Mouse (Mus musculus) hindbrain, embryonic 12.5 days (tissue): ENCODE results near the gene Tex33. TPM values are rescaled to one million over a fixed set of nuclear protein-coding genes. Genes with fewer than 3 reads are reported as not detected.
A peak's percentile ranks its signal among the peaks of the same experiment; 100 is the strongest.

Experiments
- ATAC-seq: fragments of 200-750 bp; cut with Nextera tagmentation; 2 replicates; pipeline ENCODE4 v1.8.0; 2017; ENCODE audit warnings: moderate TSS enrichment; ENCODE audit not compliant: low FRiP score
- H3K27ac ChIP-seq: fragments of 300-500 bp; sonication (generic); 2 replicates; pipeline ENCODE4 v1.5.1; 2016; ENCODE audit warnings: mild to moderate bottlenecking
- H3K27me3 ChIP-seq: fragments of 300-500 bp; sonication (generic); 2 replicates; pipeline ENCODE4 v1.6.1; 2016; ENCODE audit warnings: mild to moderate bottlenecking
- H3K36me3 ChIP-seq: fragments of 300-500 bp; sonication (generic); 2 replicates; pipeline ENCODE4 v1.6.1; 2016; ENCODE audit warnings: mild to moderate bottlenecking
- H3K4me1 ChIP-seq: fragments of 300-500 bp; sonication (generic); 2 replicates; pipeline ENCODE4 v1.6.1; 2016
- H3K4me2 ChIP-seq: fragments of 300-500 bp; sonication (generic); replicated peaks from 2 replicates; pipeline ENCODE4 v1.6.1; 2016; ENCODE audit warnings: mild to moderate bottlenecking
- H3K4me3 ChIP-seq: fragments of 300-500 bp; sonication (generic); 2 replicates; pipeline ENCODE4 v1.5.1; 2016; ENCODE audit warnings: mild to moderate bottlenecking
- H3K9ac ChIP-seq: fragments of 300-500 bp; sonication (generic); 2 replicates; pipeline ENCODE4 v1.6.1; 2016; ENCODE audit warnings: mild to moderate bottlenecking, moderate library complexity
- H3K9me3 ChIP-seq: fragments of 300-500 bp; sonication (generic); replicated peaks from 2 replicates; pipeline ENCODE4 v1.6.1; 2016; ENCODE audit warnings: mild to moderate bottlenecking
- WGBS: fragments of 180-500 bp; shearing (Covaris S2); methylation state at CpG from one replicate; pipeline ENCODE4 v1.1.7; 2016; 5-methylcytosine and 5-hydroxymethylcytosine counted together
- polyA plus RNA-seq: library from polyadenylated mRNA; unstranded; fragments of >200 nt; fragmentation: Nextera tagmentation; extraction: Ambion mirVana; gene quantifications from 2 replicates; pipeline ENCODE4 v1.2.1, GENCODE M21; 2016

The Tex33 gene
- polyA plus RNA-seq, 1 experiment from 2014 or later, result not detected

DNA sequence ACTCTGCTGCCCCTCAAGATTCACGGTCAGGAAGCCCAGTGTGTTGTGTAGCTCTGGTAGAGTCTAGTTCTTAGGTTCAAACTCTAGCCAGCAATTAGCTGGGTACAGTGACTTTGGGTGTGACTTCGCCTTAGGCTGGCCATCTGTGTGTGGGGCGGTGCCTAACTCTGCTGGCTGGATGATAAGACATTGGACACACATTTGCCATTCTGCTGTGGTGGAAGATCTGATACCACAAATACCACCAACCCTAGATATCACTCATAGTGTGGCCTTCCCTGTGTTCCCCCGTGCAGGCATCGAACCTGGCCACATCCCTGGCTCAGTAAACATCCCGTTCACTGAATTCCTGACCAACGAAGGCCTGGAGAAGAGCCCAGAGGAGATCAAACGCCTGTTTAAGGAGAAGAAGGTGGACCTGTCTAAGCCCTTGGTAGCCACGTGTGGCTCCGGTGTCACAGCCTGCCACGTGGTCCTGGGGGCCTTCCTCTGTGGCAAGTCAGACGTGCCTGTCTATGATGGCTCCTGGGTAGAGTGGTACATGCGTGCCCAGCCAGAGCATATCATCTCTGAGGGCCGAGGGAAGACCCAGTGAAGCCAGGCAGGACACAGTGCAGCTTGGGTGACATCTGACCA, 17.5 kb upstream of the Tex33 start:
- peaks cover 36% of the 10 kb centered on the region for H3K27me3 ChIP-seq
- no peak overlapping the region for H3K9ac ChIP-seq
- no peak overlapping the region for H3K27ac ChIP-seq
- 86% methylated on average over 14 of the region's 14 CpGs for WGBS
- peaks cover 4% of the 10 kb centered on the region for H3K36me3 ChIP-seq
- H3K9me3 ChIP-seq, result no peaks in the 10 kb centered on the region
- no peak overlapping the region for H3K4me3 ChIP-seq
- no peak overlapping the region for H3K4me2 ChIP-seq
- H3K4me1 ChIP-seq, result peaks cover 14% of the 10 kb centered on the region
- no peak for ATAC-seq

DNA sequence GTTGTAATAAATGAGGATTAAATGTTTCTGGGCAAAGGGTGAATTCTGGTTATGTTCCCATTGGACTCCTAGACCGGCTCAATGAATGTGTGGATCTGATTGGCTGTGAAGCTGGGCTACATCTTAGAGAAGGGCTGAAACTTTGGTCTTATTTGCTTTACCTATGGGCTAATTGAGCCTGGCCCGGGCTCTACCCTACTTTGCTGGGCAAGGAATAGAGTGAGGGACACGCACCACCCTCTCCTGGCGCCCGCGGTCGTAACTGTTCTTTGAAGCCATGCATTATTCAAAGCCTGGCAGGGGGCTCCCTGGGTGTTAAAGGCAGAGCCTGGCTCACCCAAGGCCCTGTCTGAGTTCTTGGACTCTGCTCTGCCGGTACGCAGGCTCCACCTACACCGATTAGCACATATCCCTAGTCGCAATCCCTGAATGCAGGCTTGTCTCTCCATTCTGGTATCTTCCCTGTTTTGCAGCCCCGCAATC, 13.9 kb upstream of the Tex33 start:
- Histone ChIP-seq H3K9ac (no peak overlapping the region; the same call in 1 of the 2 replicates), H3K9me3 (no peaks in the 10 kb centered on the region), H3K27ac (no peak overlapping the region), H3K27me3 (peaks cover 39% of the 10 kb centered on the region), H3K4me1 (peaks cover 35% of the 10 kb centered on the region), H3K4me3 (peak overlapping the region; percentile 28), H3K36me3 (peaks cover 4% of the 10 kb centered on the region), H3K4me2 (peak overlapping the region; percentile 52)
- 6% methylated on average over 12 of the region's 12 CpGs for WGBS
- no peak for ATAC-seq

DNA sequence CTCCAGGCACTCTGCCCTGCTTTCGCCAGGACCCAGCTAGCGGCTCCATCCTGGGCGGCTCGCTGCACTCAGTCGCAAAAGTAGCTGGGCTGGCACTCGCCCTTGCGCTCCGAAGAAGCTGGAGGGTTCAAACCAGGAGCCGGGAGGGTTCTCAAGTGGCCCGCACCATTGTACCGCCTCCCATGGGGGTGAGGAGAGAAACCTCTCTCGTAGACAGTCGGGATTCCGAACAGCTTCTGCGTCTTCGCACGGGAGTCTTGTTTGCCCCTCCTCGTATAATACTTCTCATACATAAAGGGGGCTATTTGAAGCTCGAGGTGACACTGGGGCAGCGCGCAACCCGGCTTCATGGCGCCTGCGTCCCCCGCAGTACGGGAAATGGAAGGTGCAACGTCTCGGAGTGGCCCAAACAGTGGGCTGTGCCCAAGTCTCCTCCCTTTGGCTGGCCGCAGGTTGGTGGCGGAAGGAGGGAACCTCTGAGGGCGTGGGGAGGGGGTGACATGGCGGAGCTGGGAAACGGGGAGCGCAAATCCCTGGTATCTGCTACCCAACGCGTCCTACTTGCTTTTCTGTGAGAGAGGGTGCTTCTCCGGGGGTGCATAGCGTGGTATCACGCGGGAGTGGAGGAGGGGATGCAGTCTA, 10.7 kb upstream of the Tex33 start, which contains the start of gene Mpst:
Mpst (plus strand) TSS at position 124 of the 642 bp plus-strand sequence.
- Histone ChIP-seq H3K4me3 (peak within 1 kb of the TSS; percentile 59), H3K9ac (peak within 1 kb of the TSS; percentile 68), H3K9me3 (no peaks in the 10 kb centered on the region), H3K4me1 (peaks cover 54% of the 10 kb centered on the region), H3K27ac (peak within 1 kb of the TSS; percentile 90), H3K27me3 (peaks cover 35% of the 10 kb centered on the region), H3K36me3 (no peaks in the 10 kb centered on the region), H3K4me2 (peak within 1 kb of the TSS; percentile 83)
- ATAC-seq, result peak; percentile 89
- under 1% methylated on average over 40 of the region's 40 CpGs for WGBS

DNA sequence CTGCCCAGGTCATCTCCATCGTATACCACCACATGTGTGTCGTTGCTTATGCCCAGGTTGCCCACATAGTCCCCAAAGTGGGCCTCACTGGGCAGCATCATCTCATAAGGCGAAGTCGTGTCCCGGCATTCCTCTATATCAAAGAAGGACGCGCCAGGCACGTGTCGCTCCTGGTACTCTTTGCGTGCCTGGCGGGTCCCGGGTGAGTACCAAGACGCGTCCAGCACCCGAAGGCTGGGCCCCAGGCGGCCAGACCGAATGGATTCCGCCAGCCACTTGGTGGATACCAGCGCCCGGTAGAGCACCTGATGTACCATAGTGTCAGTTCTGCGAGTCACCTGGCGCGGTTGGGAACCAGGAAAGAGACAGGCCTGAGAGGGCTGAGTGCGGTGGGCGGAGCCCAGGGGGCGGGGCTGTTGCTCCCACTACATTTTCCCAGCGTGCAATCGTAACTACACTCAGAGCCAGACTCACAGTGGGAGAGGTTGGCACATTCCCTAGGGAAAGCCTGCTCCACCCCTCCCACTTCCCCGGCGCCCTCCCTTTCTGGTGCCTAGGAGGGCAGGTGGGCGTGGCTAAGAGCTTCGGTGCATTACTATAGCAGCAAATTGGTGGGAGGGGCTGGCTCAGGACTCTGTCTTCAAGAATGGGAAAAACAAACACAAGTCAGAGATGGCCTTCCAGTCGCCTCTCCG, 10.0 kb upstream of the Tex33 start, which contains the start of gene Tst:
Tst (minus strand) TSS at position 391 of the 695 bp plus-strand sequence.
- peak within 1 kb of the TSS; percentile 59 for H3K4me3 ChIP-seq
- peak within 1 kb of the TSS; percentile 83 for H3K4me2 ChIP-seq
- peak within 1 kb of the TSS; percentile 68 for H3K9ac ChIP-seq
- H3K9me3 ChIP-seq, result no peaks in the 10 kb centered on the region
- H3K4me1 ChIP-seq, result peaks cover 57% of the 10 kb centered on the region
- peak within 1 kb of the TSS; percentile 90 for H3K27ac ChIP-seq
- ATAC-seq, result peak; percentile 55
- peaks cover 28% of the 10 kb centered on the region for H3K27me3 ChIP-seq
- 2% methylated on average over 34 of the region's 34 CpGs for WGBS
- no peaks in the 10 kb centered on the region for H3K36me3 ChIP-seq

DNA sequence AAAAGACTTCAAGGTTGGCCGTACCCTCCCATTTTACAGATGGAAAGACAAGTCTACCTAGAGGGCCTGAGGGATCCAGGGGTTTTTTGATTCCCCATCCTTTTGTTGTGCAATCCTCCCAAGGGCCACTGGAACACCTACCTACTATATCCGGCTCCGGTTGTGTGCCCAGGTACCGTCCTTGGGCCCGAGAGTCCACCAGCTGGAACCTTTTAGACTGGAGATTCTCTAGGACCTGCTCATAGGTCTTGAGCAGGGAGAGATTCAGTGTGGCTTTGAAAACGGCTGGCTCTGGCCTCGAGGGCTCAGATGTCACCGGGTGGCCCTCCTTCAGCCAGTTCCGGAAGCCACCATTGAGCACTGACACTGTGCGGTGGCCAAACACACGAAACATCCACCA, 9.4 kb upstream of the Tex33 start:
- Histone ChIP-seq H3K4me2 (peak overlapping the region; percentile 83), H3K27me3 (peaks cover 22% of the 10 kb centered on the region), H3K27ac (no peak overlapping the region), H3K4me3 (peak overlapping the region; percentile 59), H3K9ac (0 out of 2 replicates have a peak overlapping the region, but pooled peaks have one; percentile 68), H3K4me1 (peaks cover 52% of the 10 kb centered on the region), H3K9me3 (no peaks in the 10 kb centered on the region), H3K36me3 (no peaks in the 10 kb centered on the region)
- WGBS, result 53% methylated on average over 11 of the region's 11 CpGs
- no peak for ATAC-seq

DNA sequence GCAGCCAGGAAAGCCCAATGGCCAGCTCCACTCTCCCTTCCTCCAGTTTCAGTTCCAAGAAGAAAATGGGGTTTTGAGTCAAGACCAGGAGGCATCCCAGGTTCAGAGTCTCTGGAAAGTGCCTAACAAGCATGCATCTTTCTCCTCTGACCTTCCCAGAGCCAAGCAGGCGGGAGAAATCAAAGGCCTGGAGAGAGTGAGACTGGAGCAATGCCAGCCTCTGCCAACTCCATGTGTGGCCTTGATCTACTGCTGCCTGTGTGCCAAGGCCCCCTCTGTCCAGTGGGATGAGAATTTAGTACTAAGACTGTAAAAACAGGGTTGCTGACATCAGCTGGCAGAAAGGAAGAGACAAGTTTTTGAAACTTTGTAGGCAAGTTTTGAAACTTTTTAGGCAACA, 8.2 kb upstream of the Tex33 start:
- no peak for ATAC-seq
- peaks cover 43% of the 10 kb centered on the region for H3K4me1 ChIP-seq
- H3K9ac ChIP-seq, result peak overlapping the region; percentile 3; the same call in 1 of the 2 replicates
- H3K9me3 ChIP-seq, result no peaks in the 10 kb centered on the region
- H3K4me3 ChIP-seq, result no peak overlapping the region
- H3K27ac ChIP-seq, result no peak overlapping the region
- H3K4me2 ChIP-seq, result no peak overlapping the region
- peaks cover 10% of the 10 kb centered on the region for H3K27me3 ChIP-seq
- H3K36me3 ChIP-seq, result no peaks in the 10 kb centered on the region
- WGBS, result 58% methylated on average over 1 of the region's 1 CpGs

DNA sequence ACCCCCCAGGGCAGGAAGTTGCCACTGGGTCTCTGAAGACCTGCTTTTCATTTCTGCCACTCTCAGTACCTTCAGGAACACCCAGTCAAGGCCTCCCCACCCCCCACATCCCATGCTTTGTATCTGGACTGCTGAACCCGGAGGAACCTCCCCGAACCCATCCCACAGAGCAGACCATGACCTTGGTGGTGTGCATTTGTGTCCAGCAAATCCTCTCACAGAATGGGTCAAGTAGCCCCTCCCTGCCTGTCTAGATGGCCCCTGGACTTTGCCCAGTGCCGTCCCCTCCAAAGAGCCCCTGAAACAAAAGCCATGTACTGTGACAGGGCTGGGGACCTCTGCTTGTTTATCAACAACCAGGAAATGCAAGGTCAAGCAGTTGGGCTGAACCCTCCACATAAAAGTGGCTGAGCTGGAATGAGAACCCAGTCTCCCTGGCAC, 7.6 kb upstream of the Tex33 start:
- Histone ChIP-seq H3K27me3 (peaks cover 4% of the 10 kb centered on the region), H3K9me3 (no peaks in the 10 kb centered on the region), H3K27ac (no peak overlapping the region), H3K4me1 (peaks cover 43% of the 10 kb centered on the region), H3K9ac (no peak overlapping the region), H3K4me2 (no peak overlapping the region), H3K4me3 (no peak overlapping the region), H3K36me3 (no peaks in the 10 kb centered on the region)
- no peak for ATAC-seq
- 48% methylated on average over 3 of the region's 3 CpGs for WGBS

DNA sequence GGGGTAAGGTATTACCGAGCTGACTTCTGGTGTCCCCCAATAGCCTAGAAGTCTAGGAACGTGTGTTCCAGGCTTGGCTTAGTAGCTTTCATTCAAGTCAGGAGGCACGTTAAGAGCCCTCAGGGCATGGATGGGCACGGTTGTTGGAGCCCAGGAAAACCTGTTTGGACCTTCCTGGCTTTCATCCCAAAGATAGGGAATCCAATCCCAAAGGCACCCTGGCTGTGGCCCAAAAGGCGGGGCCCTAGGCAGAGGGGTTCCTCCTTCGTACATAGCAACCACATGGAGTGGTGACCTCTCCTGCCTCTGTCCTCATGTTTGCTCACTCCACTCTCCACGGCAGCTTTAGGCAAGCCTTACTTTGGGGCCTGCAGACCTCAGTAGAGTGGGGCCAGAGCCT, 6.7 kb upstream of the Tex33 start:
- 82% methylated on average over 7 of the region's 7 CpGs for WGBS
- Histone ChIP-seq H3K9me3 (no peaks in the 10 kb centered on the region), H3K4me2 (no peak overlapping the region), H3K9ac (no peak overlapping the region), H3K4me1 (peaks cover 38% of the 10 kb centered on the region), H3K27ac (no peak overlapping the region), H3K27me3 (no peaks in the 10 kb centered on the region), H3K36me3 (no peaks in the 10 kb centered on the region), H3K4me3 (no peak overlapping the region)
- no peak for ATAC-seq

DNA sequence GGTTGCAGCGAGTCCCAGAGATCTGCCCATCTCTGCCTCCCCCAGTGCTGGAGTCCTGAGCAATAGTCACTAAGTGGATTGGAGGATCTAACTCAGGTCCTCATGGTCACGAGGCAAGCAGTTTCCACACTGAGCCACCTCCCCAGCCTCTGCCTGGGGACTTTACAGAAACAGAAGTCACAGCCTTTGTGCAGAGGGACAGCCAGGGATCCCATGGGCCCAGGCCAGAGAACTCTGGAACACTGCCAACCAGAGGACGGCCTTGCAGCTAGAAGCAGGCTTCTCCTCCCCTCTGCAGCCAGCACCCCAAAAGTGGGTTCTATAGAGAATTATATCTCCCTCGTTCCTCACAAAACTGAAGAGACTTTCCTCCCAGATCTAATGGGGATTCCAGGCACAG, 6.2 kb upstream of the Tex33 start:
- WGBS, result 74% methylated on average over 4 of the region's 4 CpGs
- Histone ChIP-seq H3K4me1 (peaks cover 33% of the 10 kb centered on the region), H3K4me2 (no peak overlapping the region), H3K4me3 (no peak overlapping the region), H3K9ac (no peak overlapping the region), H3K27ac (no peak overlapping the region), H3K9me3 (no peaks in the 10 kb centered on the region), H3K36me3 (no peaks in the 10 kb centered on the region), H3K27me3 (no peaks in the 10 kb centered on the region)
- no peak for ATAC-seq

DNA sequence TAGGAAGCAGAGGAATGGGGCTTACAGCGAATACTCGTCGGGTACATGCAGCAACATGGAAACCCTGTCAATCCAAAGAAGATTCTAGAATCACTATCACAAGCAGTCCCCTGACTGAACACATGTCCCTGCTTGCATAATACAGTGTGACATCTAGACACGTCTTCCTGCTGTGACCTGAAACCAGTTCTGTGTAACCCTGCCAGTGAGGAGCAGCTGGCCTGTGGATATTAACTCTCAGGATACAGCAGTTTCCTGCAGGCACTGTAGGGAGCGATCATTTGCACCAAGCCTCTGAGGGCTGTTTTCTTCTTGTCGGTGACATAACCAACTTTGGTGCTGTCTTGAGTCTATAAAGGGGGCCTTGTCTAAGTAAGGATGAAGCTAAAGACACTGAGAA, 5.6 kb upstream of the Tex33 start:
- 77% methylated on average over 6 of the region's 6 CpGs for WGBS
- Histone ChIP-seq H3K36me3 (no peaks in the 10 kb centered on the region), H3K27me3 (no peaks in the 10 kb centered on the region), H3K4me2 (no peak overlapping the region), H3K4me3 (no peak overlapping the region), H3K9me3 (no peaks in the 10 kb centered on the region), H3K4me1 (peaks cover 31% of the 10 kb centered on the region), H3K9ac (no peak overlapping the region), H3K27ac (no peak overlapping the region)
- no peak for ATAC-seq

DNA sequence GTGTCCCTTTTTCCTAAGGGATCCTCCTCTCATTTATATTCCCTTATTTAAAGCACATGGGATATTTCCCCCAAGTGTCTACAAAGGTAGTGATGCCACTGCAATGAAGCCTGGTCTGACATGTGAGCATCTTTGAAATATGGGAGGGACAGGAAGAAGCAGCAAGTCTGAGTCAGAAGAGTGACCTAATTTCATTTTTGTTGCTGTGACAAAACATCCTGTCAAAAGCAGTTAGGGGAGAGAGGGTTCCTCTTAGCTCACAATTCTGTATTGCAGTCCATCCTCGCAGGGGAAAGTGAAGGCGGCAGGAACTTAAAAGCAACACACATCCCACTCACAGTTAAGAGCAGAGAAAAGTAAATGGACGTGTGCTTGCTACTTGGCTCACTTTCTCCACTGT, 4.9 kb downstream of the Tex33 start:
- H3K4me1 ChIP-seq, result no peaks in the 10 kb centered on the region
- no peak overlapping the region for H3K4me2 ChIP-seq
- no peak overlapping the region for H3K4me3 ChIP-seq
- H3K9ac ChIP-seq, result no peak overlapping the region
- no peaks in the 10 kb centered on the region for H3K36me3 ChIP-seq
- no peaks in the 10 kb centered on the region for H3K27me3 ChIP-seq
- no peak overlapping the region for H3K27ac ChIP-seq
- no peak for ATAC-seq
- 79% methylated on average over 3 of the region's 3 CpGs for WGBS
- no peaks in the 10 kb centered on the region for H3K9me3 ChIP-seq

DNA sequence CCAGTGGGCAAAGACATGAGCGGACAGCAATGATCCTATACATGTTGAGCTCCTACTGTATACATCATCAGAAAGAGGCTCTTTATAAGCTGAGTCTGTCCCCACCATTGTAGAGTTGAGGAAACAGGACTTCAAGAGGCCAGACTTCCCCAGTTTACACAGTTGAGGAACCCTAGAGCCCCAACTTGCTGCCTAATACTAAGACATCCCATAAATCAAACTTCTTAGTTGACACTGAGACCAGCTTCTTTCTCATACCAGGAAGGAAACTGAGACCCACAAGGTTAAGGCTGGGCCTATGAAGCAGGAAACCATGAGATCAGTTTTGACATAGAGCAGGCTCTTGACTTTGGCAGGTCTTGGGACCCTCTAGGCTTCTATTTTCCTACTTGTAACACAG, 10.1 kb downstream of the Tex33 start:
- Histone ChIP-seq H3K9me3 (no peaks in the 10 kb centered on the region), H3K4me2 (no peak overlapping the region), H3K4me1 (peaks cover 3% of the 10 kb centered on the region; the same call in 1 of the 2 replicates), H3K4me3 (no peak overlapping the region), H3K27me3 (no peaks in the 10 kb centered on the region), H3K27ac (no peak overlapping the region), H3K36me3 (no peaks in the 10 kb centered on the region), H3K9ac (no peak overlapping the region)
- no peak for ATAC-seq
- 88% methylated on average over 1 of the region's 1 CpGs for WGBS
